Mouse (Mus musculus): ENCODE results near the gene Casc1. TPM values are rescaled to one million over a fixed set of nuclear protein-coding genes. Genes with fewer than 3 reads are reported as not detected.

The Casc1 gene
- polyA plus RNA-seq, 1 experiment from 2014 or later, result 0.45 TPM

Other genes starting within 250 kb of the Casc1 start
- 33.2 and 49.6 TPM in 2 replicates for gene Bcat1, start 134.8 kb downstream of the Casc1 start, polyA plus RNA-seq (2016; fragmentation: Nextera tagmentation; extraction: Ambion mirVana)
- 2.3 and 4.8 TPM in 2 replicates for gene Lrmp, start 95.4 kb downstream of the Casc1 start, polyA plus RNA-seq (2016; fragmentation: Nextera tagmentation; extraction: Ambion mirVana)
- gene Etfrf1, start 129 bp upstream of the Casc1 start, polyA plus RNA-seq (2016; fragmentation: Nextera tagmentation; extraction: Ambion mirVana), result 53.3 and 57.3 TPM in 2 replicates
- 45.2 and 70.6 TPM in 2 replicates for gene Kras, start 39.2 kb upstream of the Casc1 start, polyA plus RNA-seq (2016; fragmentation: Nextera tagmentation; extraction: Ambion mirVana)